Mouse (Mus musculus): ENCODE results near the gene 2310007B03Rik.
A peak's percentile ranks its signal among the peaks of the same experiment; 100 is the strongest.

The 2310007B03Rik gene

GRCm38 (mm10) chr1:93159566-93160500, 915 bp downstream of the 2310007B03Rik start:
- no peak for DNase-seq (ENCODE audit: low spot score in 2 of 2)

GRCm38 (mm10) chr1:93158916-93159315, 1.8 kb downstream of the 2310007B03Rik start:
- DNase-seq (ENCODE audit: low spot score in 2 of 2): peak in 1 of 2 experiments; percentile 13

DNA sequence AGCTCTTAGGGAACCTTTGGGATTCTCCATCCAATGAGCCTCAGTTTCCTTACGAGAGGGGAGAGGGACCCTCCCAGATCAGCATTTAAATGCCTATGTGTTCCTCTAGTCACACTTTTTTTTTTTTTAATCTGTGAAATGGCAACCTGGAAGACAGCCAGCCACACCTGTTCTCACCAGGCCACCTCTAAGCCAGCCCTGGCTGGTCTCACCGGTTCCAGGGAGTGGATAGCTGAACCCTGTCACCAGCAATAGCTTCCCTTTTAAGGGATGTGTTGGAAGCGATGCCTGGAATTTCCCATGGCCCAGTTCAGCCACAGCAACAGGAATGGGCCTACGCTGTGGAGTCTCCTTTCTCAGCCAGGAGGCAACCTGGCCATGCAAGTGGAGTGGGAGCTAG, 3.2 kb downstream of the 2310007B03Rik start:
- no peak for DNase-seq (ENCODE audit: low spot score in 2 of 2)

GRCm38 (mm10) chr1:93150907-93151661, 9.7 kb downstream of the 2310007B03Rik start:
- DNase-seq (ENCODE audit: low spot score in 2 of 2): no peak

GRCm38 (mm10) chr1:93144176-93144575, 16.6 kb downstream of the 2310007B03Rik start:
- DNase-seq (ENCODE audit: low spot score in 2 of 2): no peak

DNA sequence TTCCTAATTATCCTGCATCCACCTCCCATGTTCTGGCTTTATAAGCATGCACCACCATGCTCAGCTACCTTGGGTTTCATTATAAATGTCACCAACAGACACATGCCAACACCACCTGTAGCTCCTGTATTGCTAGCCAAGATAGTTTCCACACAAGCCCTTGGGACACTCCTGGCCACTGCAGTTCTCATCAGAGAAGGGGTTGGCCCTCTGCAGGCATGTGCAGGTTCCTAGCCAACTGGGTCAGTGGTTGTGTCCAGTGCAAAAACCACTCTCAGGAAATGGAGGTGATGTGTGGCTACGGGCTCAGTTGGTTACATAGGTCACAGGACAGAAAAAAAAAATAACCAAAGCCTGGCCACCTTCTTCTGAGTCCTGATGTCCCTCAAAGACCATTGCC, 17.9 kb downstream of the 2310007B03Rik start:
- DNase-seq (ENCODE audit: low spot score in 2 of 2): no peak

GRCm38 (mm10) chr1:93139713-93140112, 21.0 kb downstream of the 2310007B03Rik start:
- peak; percentile 35 to 36 for DNase-seq (ENCODE audit: low spot score in 2 of 2)

- no peak for DNase-seq (ENCODE audit: low spot score in 2 of 2)
Observed at GRCm38 (mm10) chr1:93138534-93138933, 22.2 kb downstream of the 2310007B03Rik start.

GRCm38 (mm10) chr1:93135036-93135526, 25.7 kb downstream of the 2310007B03Rik start, which contains the start of gene Agxt:
TSS of gene Agxt (plus strand) at chr1:93135240.
- DNase-seq (ENCODE audit: low spot score in 2 of 2): no peak

- no peak for DNase-seq (ENCODE audit: low spot score in 2 of 2)
Observed at GRCm38 (mm10) chr1:93132676-93133075, 28.1 kb downstream of the 2310007B03Rik start.

DNA sequence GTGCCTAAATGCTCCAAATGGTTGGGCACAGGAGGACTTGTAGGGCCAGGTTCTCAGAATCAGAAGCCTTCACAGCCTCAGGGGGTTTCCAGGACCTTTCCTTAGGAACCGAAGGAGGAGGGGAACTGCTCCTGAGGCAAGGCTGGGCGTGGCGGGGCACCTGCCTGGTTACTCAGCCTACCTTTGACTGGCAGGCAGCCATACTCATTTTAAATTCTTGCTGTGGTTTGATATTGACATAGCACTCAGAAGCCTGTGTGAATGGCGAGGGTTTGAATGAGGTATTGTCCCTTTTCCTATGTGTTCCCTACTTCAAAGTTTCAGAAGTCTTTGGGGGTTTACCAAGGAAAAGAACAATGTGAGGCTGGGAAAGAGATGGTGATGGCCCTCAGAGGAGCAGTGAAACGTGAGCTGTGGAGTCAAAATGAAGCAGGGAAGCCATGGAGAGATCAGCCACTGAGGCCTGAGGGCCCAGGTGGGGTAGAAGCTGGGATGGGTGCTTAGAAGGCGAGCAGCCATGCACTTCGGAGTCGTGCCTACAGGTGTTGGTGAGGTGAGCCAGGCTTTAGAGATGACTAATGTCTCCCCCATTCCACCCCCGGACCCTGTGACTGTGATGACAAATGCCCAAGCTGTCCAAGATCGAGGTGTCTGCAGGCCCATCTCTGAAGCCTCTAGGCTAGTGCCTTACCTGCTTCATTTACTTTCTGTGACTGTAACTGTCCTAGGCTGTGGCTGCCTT, 30.3 kb downstream of the 2310007B03Rik start:
- peak; percentile 8 to 12 for DNase-seq (ENCODE audit: low spot score in 2 of 2)

DNA sequence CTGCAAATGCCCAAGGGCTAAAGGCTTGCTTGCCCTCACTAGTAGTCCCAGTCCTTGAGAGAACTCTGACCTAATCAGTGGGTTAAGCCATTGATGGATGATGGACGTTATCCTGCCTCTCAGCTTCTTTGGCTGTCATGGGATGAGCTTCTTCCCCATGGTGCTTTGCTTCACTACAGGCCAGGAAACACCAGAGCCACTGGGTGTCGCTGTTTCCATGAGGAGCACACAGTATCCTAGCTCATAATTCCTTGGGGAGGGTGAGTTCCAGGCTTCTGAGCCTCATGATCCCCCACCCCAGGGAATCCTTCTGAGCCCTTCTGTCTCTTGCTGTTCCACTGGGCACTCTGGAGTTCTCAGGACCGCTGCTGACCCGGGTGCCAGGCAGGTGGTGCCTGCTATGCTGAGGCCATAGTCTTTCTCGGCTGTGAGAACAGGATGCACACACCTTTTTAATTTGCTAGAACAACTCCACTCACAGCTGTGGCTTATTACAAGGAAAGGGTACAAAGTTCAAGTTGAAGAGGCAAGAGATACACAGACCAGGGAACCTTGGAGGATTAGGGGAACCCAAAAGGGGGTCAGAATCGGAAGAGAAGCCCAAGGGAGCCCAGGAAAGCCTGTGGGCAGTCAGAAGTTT, 31.9 kb downstream of the 2310007B03Rik start:
- DNase-seq (ENCODE audit: low spot score in 2 of 2): peak; percentile 78 to 87

DNA sequence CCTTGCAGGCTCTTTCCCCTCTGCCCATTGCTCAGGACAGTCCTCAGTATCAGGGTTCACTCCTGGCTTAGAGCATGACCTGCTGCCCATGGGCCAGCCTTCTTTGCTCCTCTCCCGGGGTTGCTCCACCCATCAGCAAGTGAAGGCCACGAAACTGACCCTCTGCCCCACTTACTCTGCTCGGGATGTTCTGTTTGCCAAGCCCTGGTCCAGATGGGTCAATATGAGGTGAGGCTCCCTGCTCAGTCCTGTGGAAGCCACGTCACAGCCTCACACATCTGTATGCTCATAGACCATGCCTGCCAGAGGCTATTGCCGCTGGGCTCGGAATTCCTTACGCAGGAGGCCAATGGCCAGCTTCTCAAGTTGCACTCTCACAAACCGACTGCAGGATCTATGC, 32.5 kb downstream of the 2310007B03Rik start:
- DNase-seq (ENCODE audit: low spot score in 2 of 2): no peak

DNA sequence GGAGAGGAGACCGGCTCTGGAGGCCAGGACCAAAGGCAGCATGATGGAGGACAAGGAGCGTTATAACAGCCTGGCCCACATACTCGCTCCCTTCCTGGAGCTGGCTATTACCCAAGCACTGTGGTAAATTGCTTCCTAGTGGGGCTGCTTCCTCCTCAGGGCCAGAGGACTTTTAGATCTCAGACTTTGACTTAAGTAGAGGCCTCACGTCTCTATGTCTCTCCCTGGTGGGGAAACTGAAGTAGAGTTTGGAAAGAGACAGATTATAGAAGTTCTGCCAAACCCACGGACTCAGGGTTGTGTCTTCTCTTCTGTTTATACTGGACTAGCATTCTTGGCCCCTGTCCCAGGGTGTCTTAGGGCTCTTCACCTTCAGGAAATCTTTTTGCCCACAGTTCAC, 35.5 kb downstream of the 2310007B03Rik start:
- DNase-seq (ENCODE audit: low spot score in 2 of 2): no peak

GRCm38 (mm10) chr1:93124066-93124465, 36.7 kb downstream of the 2310007B03Rik start:
- no peak for DNase-seq (ENCODE audit: low spot score in 2 of 2)

GRCm38 (mm10) chr1:93123179-93123854, 37.4 kb downstream of the 2310007B03Rik start:
- no peak for DNase-seq (ENCODE audit: low spot score in 2 of 2)

- no peak for DNase-seq (ENCODE audit: low spot score in 2 of 2)
Observed at GRCm38 (mm10) chr1:93118816-93119215, 41.9 kb downstream of the 2310007B03Rik start.

DNA sequence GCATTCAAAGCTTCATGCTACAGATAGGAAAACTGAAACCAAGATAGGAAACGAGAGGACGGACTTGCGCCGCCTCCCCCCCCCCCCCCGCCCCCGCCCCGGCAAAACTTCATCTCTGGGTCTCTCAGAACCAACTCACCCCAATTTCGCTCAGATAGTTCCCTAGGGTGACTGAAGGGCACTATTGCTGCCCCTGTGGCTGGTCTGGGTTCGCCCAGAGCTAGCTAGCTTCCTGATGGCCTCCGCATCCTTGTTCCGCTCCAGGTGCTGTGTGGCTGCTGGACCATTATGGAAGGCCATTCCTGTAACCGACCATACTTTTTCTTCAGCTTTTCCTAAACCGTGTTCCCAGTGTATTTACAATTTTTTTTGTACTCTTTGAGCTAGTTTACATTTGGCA, 45.3 kb downstream of the 2310007B03Rik start:
- no peak for DNase-seq (ENCODE audit: low spot score in 2 of 2)

DNA sequence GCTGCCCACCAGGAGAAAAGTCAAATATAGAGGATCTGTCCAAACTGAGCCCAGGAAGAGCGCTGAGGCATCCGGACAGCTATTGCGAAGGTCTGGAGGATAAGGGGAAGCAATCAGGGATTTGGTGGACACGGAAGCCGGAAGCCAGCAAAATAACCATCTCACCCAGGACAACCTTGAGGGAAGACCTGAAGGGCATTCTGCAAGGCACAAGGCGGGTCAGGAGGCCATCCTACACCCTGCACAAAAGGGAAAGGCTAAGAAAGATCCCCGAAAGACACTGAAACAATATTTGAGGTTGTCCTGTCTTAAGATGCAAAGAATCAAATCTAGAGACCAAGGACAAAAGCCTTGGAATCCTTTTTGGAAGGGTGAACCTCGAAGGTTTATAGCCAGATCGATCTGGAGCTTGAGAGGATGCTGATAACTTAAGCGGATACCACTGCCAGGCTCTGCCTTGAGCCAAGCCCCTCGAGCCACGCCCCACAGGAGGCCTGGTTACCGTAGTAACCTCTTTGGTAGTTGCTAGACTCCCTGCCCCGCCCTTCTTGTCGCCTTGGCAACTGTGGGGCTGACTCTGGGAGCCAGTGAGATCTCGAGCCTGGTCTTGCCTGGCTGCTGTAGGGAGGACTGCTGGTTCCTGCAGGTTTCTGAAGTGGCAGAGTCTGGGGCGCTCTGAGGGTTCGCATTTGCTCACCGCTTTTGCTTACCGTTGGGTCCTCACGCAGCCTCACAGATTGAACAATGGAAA, 45.9 kb downstream of the 2310007B03Rik start:
- peak; percentile 83 to 86 for DNase-seq (ENCODE audit: low spot score in 2 of 2)

GRCm38 (mm10) chr1:93102700-93103099, 58.0 kb downstream of the 2310007B03Rik start:
- no peak for DNase-seq (ENCODE audit: low spot score in 2 of 2)

All from right cerebral cortex, adult 2 months (tissue).